Mouse (Mus musculus) cerebellum, adult 2 months (tissue): Measurements from ENCODE around the gene Pnkp. TPM values are rescaled to one million over a fixed set of nuclear protein-coding genes. Genes with fewer than 3 reads are reported as not detected.

Experiments used
- DNase-seq, 2 experiments: peaks; one replicate each; pipeline ENCODE4 v3.0.0; 2021
- H3K27ac ChIP-seq: fragments of 200-500 bp; 2 replicates; pipeline ENCODE4 v1.5.1; 2012; ENCODE audit warnings: low read length, control low read depth, inconsistent platforms; ENCODE audit not compliant: insufficient read depth
- H3K27me3 ChIP-seq: fragments of 200-500 bp; 2 replicates; pipeline ENCODE4 v1.6.1; 2012; ENCODE audit warnings: inconsistent platforms, mild to moderate bottlenecking, low read length, moderate library complexity; ENCODE audit not compliant: control insufficient read depth, insufficient read depth
- H3K4me1 ChIP-seq: fragments of 200-500 bp; 2 replicates; pipeline ENCODE4 v1.6.1; 2011; ENCODE audit warnings: low read length; ENCODE audit not compliant: control insufficient read depth, insufficient read depth
- H3K4me3 ChIP-seq: fragments of 200-500 bp; replicated peaks from 2 replicates; pipeline ENCODE3; 2011; ENCODE audit warnings: mild to moderate bottlenecking, low read depth, low read length, control low read depth; ENCODE audit not compliant: insufficient read depth
- CTCF ChIP-seq: fragments of 200-500 bp; IDR thresholded peaks from 2 replicates; pipeline ENCODE4 v1.5.1; 2011; ENCODE audit warnings: low read depth, mild to moderate bottlenecking, control low read depth, low read length, moderate library complexity, borderline replicate concordance; ENCODE audit not compliant: insufficient read depth
- POLR2A ChIP-seq: fragments of 200-500 bp; IDR thresholded peaks from 2 replicates; pipeline ENCODE4 v1.6.1; 2011; ENCODE audit warnings: low read length, control low read depth, borderline replicate concordance; ENCODE audit not compliant: insufficient read depth
- WGBS: fragments of 180-500 bp; shearing (Covaris S2); methylation state at CpG from one replicate; pipeline ENCODE4 v1.1.7; 2018; 5-methylcytosine and 5-hydroxymethylcytosine counted together
- polyA plus RNA-seq: library from polyadenylated mRNA; depleted of rRNA; stranded (reverse); fragments of >200 nt; gene quantifications from 2 replicates; pipeline ENCODE4 v1.2.3, GENCODE M21; 2012

The Pnkp gene
- polyA plus RNA-seq, 1 experiment: 38.3 TPM

DNA sequence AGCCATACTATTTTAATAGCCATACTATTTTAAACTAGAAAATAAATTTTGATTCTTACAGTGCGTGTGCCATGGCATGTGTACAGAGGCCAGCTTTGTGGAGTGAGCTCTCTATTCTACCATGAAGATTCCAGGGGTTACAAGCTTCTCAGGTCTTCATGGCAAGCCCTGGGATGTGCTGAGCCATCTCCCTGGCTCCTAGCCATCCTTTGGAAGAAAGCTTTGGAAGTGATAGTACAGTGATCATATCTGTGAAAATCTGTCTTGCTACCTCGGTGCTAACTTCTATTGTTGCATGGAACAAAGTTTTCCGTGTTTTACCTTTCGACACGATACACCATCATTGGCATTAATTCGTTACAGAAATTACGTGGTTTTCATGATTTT lies 38.3 kb downstream of the Pnkp start:
- WGBS: 2% methylated on average over 7 of the region's 7 CpGs
- Histone ChIP-seq H3K27ac (no peak overlapping the region; the same call in 1 of the 2 replicates), H3K4me3 (peak overlapping the region; percentile 66), H3K27me3 (no peaks in the 10 kb centered on the region), H3K4me1 (peaks cover 24% of the 10 kb centered on the region)
- TF ChIP-seq CTCF: no peak
- no peak for TF ChIP-seq POLR2A
- DNase-seq: no peak

- under 1% methylated on average over 34 of the region's 34 CpGs for WGBS
- Histone ChIP-seq H3K27me3 (no peaks in the 10 kb centered on the region), H3K27ac (peak within 1 kb of the TSS; percentile 14; the same call in 1 of the 2 replicates), H3K4me1 (peaks cover 18% of the 10 kb centered on the region), H3K4me3 (peak within 1 kb of the TSS; percentile 66)
- peak; percentile 91 to 94 for DNase-seq
- TF ChIP-seq CTCF (peak; percentile 63; the same call in 1 of the 2 replicates), POLR2A (peak; percentile 50; the same call in 1 of the 2 replicates)
Observed at GRCm38 (mm10) chr7:44895593-44896434, 38.9 kb downstream of the Pnkp start, which contains the start of gene Fuz. Gene Fuz (plus strand): TSS chr7:44896079.

GRCm38 (mm10) chr7:44896499-44896898 lies 39.6 kb downstream of the Pnkp start:
- H3K4me3 ChIP-seq: peak overlapping the region; percentile 66
- 12% methylated on average over 10 of the region's 10 CpGs for WGBS
- TF ChIP-seq CTCF (no peak), POLR2A (no peak)
- DNase-seq: peak in 1 of 2 experiments; percentile 33
- peak overlapping the region; percentile 14; the same call in 1 of the 2 replicates for H3K27ac ChIP-seq
- no peaks in the 10 kb centered on the region for H3K27me3 ChIP-seq
- peaks cover 13% of the 10 kb centered on the region for H3K4me1 ChIP-seq

DNA sequence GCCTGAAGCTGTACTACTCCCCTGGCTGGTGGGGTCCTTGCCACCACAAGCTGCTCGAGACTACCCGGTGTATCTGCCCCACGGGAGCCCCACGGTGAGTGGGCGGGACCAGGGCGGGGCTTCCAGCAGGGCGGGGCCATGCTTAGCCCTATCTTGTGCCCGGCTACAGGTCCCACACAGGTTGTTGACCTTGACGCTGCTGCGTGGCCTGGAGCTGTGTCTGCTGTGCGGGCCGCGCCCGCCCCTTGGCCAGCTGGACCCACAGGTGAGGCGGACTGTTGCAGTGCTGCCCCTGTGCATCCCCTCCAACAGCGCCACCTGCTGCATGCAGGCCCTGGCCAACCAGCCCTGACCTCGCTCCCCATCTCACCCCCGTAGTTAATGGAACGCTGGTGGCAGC lies 41.7 kb downstream of the Pnkp start:
- Histone ChIP-seq H3K4me3 (no peak overlapping the region), H3K27ac (no peak overlapping the region), H3K4me1 (peaks cover 13% of the 10 kb centered on the region), H3K27me3 (no peaks in the 10 kb centered on the region)
- WGBS: 28% methylated on average over 19 of the region's 19 CpGs
- no peak for TF ChIP-seq POLR2A
- TF ChIP-seq CTCF: peak; percentile 39; the same call in 1 of the 2 replicates
- DNase-seq: peak; percentile 41 to 45

DNA sequence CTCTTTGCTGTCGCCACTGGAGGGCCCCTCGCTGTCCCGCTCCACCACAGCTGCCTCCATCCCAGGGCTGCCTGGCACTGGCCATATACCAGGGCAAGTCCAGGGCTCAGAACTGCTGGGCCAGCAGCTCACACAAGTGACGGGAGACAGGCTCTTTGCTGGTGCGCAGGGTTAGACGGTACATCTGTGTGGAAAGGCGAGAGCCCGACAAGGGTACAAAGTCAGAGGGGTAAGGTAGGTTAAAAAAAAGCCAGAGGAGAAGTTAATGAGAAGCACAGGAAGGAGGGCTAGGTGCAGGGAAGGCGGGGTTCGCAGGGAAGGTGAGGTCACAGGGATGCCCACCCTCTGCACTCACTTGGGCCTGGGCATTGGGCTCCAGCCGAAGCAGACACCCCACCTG lies 43.7 kb downstream of the Pnkp start:
- TF ChIP-seq POLR2A (no peak), CTCF (no peak)
- H3K27me3 ChIP-seq: no peaks in the 10 kb centered on the region
- H3K4me3 ChIP-seq: no peak overlapping the region
- H3K27ac ChIP-seq: no peak overlapping the region; the same call in 1 of the 2 replicates
- peaks cover 10% of the 10 kb centered on the region for H3K4me1 ChIP-seq
- no peak for DNase-seq
- 80% methylated on average over 11 of the region's 11 CpGs for WGBS

DNA sequence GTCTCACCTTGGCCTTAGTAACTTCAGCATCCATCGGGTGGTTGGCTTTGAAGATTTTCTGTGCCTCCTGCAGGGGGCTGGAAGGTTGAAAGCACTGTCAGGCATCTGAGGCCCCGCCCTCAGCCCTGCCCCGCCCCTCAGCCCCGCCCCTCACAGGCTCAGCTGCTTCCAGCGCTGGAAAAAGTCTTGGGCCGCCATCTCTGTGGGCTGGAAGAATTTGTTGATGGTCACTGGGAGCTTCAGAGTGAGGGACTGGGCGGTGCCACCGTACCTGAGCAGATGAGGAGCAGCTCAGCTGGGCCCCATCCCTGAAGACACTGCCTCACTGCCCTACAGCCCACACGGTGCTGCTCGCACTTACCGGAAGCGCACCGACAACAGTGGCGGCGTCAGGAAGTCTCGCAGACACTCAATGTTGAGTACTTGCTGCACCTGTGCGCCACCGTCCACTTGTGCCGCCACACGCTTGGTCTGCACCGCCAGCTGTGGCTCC lies 44.3 kb downstream of the Pnkp start:
- TF ChIP-seq POLR2A (no peak), CTCF (no peak)
- no peak for DNase-seq
- Histone ChIP-seq H3K4me3 (no peak overlapping the region), H3K27me3 (no peaks in the 10 kb centered on the region), H3K27ac (no peak overlapping the region; the same call in 1 of the 2 replicates), H3K4me1 (peaks cover 10% of the 10 kb centered on the region)
- WGBS: 29% methylated on average over 21 of the region's 21 CpGs

DNA sequence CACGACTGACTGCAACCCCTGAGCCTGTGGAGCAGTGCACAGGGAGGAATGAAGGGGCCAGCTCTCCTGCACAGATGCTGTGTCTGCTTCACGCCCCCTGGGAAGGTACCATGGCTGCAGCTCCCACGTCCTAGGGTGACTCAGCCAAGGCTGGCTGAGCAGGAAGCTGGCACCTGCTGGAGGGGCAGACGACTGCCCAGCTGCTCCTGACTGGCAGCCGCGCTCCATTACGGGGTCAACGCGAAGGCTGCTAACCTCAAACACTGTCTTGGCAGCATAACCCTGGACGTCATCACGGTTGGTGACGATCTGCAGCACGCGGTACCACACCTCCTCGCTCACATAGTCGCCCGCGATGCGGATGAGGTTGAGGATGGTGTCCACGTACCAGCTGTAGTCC lies 48.5 kb downstream of the Pnkp start:
- DNase-seq: no peak
- no peak overlapping the region for H3K27ac ChIP-seq

More for the DNA sequence above, 48.5 kb downstream of the Pnkp start:
- Histone ChIP-seq H3K27me3 (no peaks in the 10 kb centered on the region), H3K4me3 (no peak overlapping the region), H3K4me1 (peaks cover 7% of the 10 kb centered on the region; the same call in 1 of the 2 replicates)
- whole genome bisulfite sequencing: 35% methylated on average over 20 of the region's 20 CpGs
- no peak for TF ChIP-seq CTCF
- no peak for TF ChIP-seq POLR2A
